Mouse (Mus musculus): ENCODE measurements around the gene Pacsin2.
"Not testable (repeated sequence)": the region's sequence is repeated elsewhere in the genome, so short reads cannot be mapped to it uniquely, and the experiment has no call there.

The Pacsin2 gene

GRCm38 (mm10) chr15:83423589-83424384 lies 40.6 kb downstream of the Pacsin2 start:
- DNase-seq (ENCODE audit: low spot score), result no peak

- no peak for DNase-seq (ENCODE audit: low spot score)
Observed at GRCm38 (mm10) chr15:83422299-83422981, 42.0 kb downstream of the Pacsin2 start.

- no peak for DNase-seq (ENCODE audit: low spot score)
Observed at GRCm38 (mm10) chr15:83419562-83419961, 44.8 kb downstream of the Pacsin2 start.

GRCm38 (mm10) chr15:83418685-83419084 lies 45.7 kb downstream of the Pacsin2 start:
- no peak for DNase-seq (ENCODE audit: low spot score)

- DNase-seq (ENCODE audit: low spot score), result no peak
Observed at GRCm38 (mm10) chr15:83417916-83418315, 46.5 kb downstream of the Pacsin2 start.

GRCm38 (mm10) chr15:83417407-83417806 lies 47.0 kb downstream of the Pacsin2 start:
- DNase-seq (ENCODE audit: low spot score), result no peak

GRCm38 (mm10) chr15:83415391-83415790 lies 49.0 kb downstream of the Pacsin2 start:
- DNase-seq (ENCODE audit: low spot score), result no peak

GRCm38 (mm10) chr15:83411616-83412015 lies 52.8 kb downstream of the Pacsin2 start:
- DNase-seq (ENCODE audit: low spot score), result no peak

GRCm38 (mm10) chr15:83410735-83411134 lies 53.7 kb downstream of the Pacsin2 start:
- no peak for DNase-seq (ENCODE audit: low spot score)

GRCm38 (mm10) chr15:83410270-83410669 lies 54.1 kb downstream of the Pacsin2 start:
- DNase-seq (ENCODE audit: low spot score), result no peak

- no peak for DNase-seq (ENCODE audit: low spot score)
Observed at GRCm38 (mm10) chr15:83408692-83409442, 55.5 kb downstream of the Pacsin2 start.

- no peak for DNase-seq (ENCODE audit: low spot score)
Observed at GRCm38 (mm10) chr15:83408216-83408615, 56.2 kb downstream of the Pacsin2 start.

GRCm38 (mm10) chr15:83407502-83407901 lies 56.9 kb downstream of the Pacsin2 start:
- no peak for DNase-seq (ENCODE audit: low spot score)

- not testable (repeated sequence) for DNase-seq (ENCODE audit: low spot score)
Observed at GRCm38 (mm10) chr15:83405866-83406265, 58.5 kb downstream of the Pacsin2 start.

- DNase-seq (ENCODE audit: low spot score), result no peak
Observed at GRCm38 (mm10) chr15:83404008-83404407, 60.4 kb downstream of the Pacsin2 start.

GRCm38 (mm10) chr15:83403016-83403415 lies 61.4 kb downstream of the Pacsin2 start:
- no peak for DNase-seq (ENCODE audit: low spot score)

- no peak for DNase-seq (ENCODE audit: low spot score)
Observed at GRCm38 (mm10) chr15:83392722-83393121, 71.7 kb downstream of the Pacsin2 start.

GRCm38 (mm10) chr15:83387911-83388310 lies 76.5 kb downstream of the Pacsin2 start:
- DNase-seq (ENCODE audit: low spot score), result no peak

- no peak for DNase-seq (ENCODE audit: low spot score)
Observed at GRCm38 (mm10) chr15:83383633-83384032, 80.8 kb downstream of the Pacsin2 start.

- DNase-seq (ENCODE audit: low spot score), result no peak
Observed at GRCm38 (mm10) chr15:83383136-83383535, 81.3 kb downstream of the Pacsin2 start.

GRCm38 (mm10) chr15:83382467-83382866 lies 81.9 kb downstream of the Pacsin2 start:
- no peak for DNase-seq (ENCODE audit: low spot score)

- DNase-seq (ENCODE audit: low spot score), result no peak
Observed at GRCm38 (mm10) chr15:83377153-83377552, 87.3 kb downstream of the Pacsin2 start.

GRCm38 (mm10) chr15:83375136-83375535 lies 89.3 kb downstream of the Pacsin2 start:
- peak; percentile 66 for DNase-seq (ENCODE audit: low spot score)

Measured in embryo, embryonic 10.5 days (tissue).